Mouse (Mus musculus) intestine, embryonic 14.5 days (tissue): ENCODE data around the gene Glipr2. TPM values are rescaled to one million over a fixed set of nuclear protein-coding genes. Genes with fewer than 3 reads are reported as not detected.

Source experiments
- ATAC-seq: fragments of 200-750 bp; cut with Nextera tagmentation; replicated peaks from 2 replicates; pipeline ENCODE4 v1.8.0; 2017; ENCODE audit warnings: low read depth, moderate number of reproducible peaks, moderate TSS enrichment, moderate library complexity; ENCODE audit not compliant: low FRiP score, low TSS enrichment
- DNase-seq: peaks from one replicate; pipeline ENCODE4 v3.0.0-alpha.2; 2018; ENCODE audit warnings: low spot score
- H3K27ac ChIP-seq: fragments of 300-500 bp; sonication (generic); 2 replicates; pipeline ENCODE4 v1.5.1; 2014; ENCODE audit warnings: low read depth, mild to moderate bottlenecking, control low read depth
- H3K27me3 ChIP-seq: fragments of 300-500 bp; sonication (generic); replicated peaks from 2 replicates; pipeline ENCODE4 v1.6.1; 2014; ENCODE audit warnings: low read length, control low read depth; ENCODE audit not compliant: control insufficient read depth, insufficient read depth
- H3K36me3 ChIP-seq: fragments of 300-500 bp; sonication (generic); 2 replicates; pipeline ENCODE4 v1.6.1; 2014; ENCODE audit warnings: low read length, control low read depth; ENCODE audit not compliant: control insufficient read depth, insufficient read depth
- H3K4me1 ChIP-seq: fragments of 300-500 bp; sonication (generic); replicated peaks from 2 replicates; pipeline ENCODE4 v1.6.1; 2014; ENCODE audit warnings: low read length, control low read depth, mixed read lengths; ENCODE audit not compliant: control insufficient read depth, insufficient read depth
- H3K4me2 ChIP-seq: fragments of 300-500 bp; sonication (generic); 2 replicates; pipeline ENCODE4 v1.6.1; 2014; ENCODE audit warnings: low read length
- H3K4me3 ChIP-seq: fragments of 300-500 bp; sonication (generic); 2 replicates; pipeline ENCODE4 v1.5.1; 2014; ENCODE audit warnings: low read depth, low read length, control low read depth, mixed read lengths
- H3K9ac ChIP-seq: fragments of 300-500 bp; sonication (generic); 2 replicates; pipeline ENCODE4 v1.6.1; 2014; ENCODE audit warnings: mild to moderate bottlenecking, low read length
- H3K9me3 ChIP-seq: fragments of 300-500 bp; sonication (generic); 2 replicates; pipeline ENCODE4 v1.6.1; 2016; ENCODE audit warnings: low read length, control low read depth; ENCODE audit not compliant: control insufficient read depth
- whole genome bisulfite sequencing: fragments of 180-500 bp; shearing (Covaris S2); extraction: QIAGEN DNeasy Blood & Tissue Kit; methylation state at CpG from one replicate; pipeline ENCODE4 v1.1.7; 2014; 5-methylcytosine and 5-hydroxymethylcytosine counted together
- polyA plus RNA-seq: library from polyadenylated mRNA; unstranded; fragments of >200 nt; fragmentation: Nextera tagmentation; extraction: Ambion mirVana; gene quantifications from 2 replicates; pipeline ENCODE4 v1.2.1, GENCODE M21; 2014

Glipr2 gene
- polyA plus RNA-seq, 1 experiment from 2014 or later, result 102 TPM

DNA sequence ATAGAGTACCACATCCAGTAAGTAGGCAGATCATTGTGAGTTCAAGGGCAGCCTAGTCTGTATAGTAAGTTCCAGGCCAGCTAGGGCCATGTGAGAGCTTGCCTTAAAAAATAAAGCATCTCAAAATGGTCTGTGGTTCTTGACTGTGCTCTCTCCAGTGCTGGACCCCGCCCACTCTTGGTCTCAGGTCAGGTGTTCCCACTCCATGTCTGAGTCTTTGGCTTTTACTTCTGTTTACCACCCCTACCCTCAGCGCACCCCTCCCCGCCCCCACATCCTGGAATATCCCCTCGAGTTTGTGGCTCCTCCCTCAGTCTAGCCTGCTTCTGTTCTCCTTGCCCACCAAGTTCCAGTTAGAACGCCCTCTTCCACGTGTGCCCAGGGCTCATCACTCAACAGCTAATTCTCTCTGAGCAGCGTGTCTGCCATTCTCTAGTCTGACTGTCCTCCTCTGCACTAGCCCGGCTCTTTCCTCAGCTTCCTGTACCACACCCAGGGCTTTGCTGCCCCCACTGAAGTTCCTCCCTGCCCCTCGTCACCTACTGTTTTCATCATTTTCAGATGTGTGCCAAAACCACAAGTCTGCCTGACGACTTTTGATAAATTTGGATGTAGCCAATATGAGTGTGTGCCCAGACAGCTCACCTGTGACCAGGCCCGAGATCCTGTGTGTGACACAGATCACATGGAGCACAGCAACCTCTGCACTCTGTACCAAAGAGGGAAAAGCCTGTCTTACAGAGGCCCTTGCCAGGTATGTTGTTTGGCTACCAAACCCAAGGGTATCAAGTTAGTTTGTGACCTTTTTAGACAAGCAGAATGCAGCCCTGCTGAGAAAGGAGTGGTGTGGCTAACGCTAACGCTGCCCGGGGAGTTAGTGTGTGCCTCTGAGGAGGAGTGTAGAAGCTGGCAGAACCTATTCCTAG lies 20.2 kb upstream of the Glipr2 start:
- 80% methylated on average over 14 of the region's 14 CpGs for WGBS
- Histone ChIP-seq H3K4me1 (no peaks in the 10 kb centered on the region), H3K9me3 (no peaks in the 10 kb centered on the region), H3K27me3 (no peaks in the 10 kb centered on the region), H3K27ac (no peak overlapping the region), H3K4me2 (no peak overlapping the region), H3K9ac (no peak overlapping the region), H3K4me3 (no peak overlapping the region), H3K36me3 (peaks cover 44% of the 10 kb centered on the region)
- DNase-seq, result no peak
- ATAC-seq, result 0 out of 2 replicates have a peak, but pooled peaks have one; percentile 8

DNA sequence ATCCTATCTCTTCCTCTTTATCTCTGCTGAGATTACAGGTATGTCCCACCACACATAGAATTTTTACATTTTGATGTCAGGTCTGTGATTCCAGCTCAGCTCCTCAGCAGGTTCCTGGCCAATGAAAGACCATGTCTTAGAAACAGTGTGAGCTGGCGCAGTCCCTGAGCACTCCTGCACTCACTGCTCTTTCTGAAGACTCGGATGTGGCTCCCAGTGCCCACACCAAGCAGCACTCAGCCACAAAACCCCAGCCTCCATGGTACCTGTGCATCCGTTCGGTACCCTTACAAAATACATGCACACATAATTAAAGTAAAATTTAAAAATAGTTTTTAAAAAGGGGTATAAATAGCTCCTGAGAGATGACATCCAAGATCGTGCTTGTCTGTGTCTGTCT lies 15.9 kb upstream of the Glipr2 start:
- ATAC-seq (no peak), DNase-seq (no peak)
- Histone ChIP-seq H3K4me2 (no peak overlapping the region), H3K4me3 (no peak overlapping the region), H3K36me3 (peaks cover 49% of the 10 kb centered on the region), H3K4me1 (no peaks in the 10 kb centered on the region), H3K27me3 (no peaks in the 10 kb centered on the region), H3K27ac (no peak overlapping the region), H3K9me3 (no peaks in the 10 kb centered on the region), H3K9ac (no peak overlapping the region)
- WGBS, result 87% methylated on average over 5 of the region's 5 CpGs

DNA sequence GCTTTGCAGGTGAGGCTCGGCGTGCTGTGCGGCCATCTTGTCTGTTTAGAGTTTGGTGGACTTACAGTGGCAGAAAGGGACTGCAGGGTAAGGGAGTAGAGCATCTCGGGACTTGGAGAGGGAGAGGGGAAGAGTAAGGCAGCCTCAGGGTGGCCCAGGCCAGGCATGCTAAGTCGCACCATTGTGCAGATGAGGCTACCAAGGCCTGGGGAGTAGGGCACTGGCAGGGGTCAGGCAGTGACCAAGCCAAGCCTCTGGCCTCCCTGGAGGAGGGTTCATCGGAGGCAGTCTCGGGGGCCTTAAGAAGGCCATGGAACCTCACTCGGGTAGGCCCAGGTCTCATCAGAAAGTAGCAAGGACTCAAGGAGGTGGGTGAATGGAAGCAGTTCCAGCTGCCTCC lies 14.8 kb upstream of the Glipr2 start:
- Histone ChIP-seq H3K27ac (no peak overlapping the region), H3K36me3 (peaks cover 49% of the 10 kb centered on the region), H3K27me3 (no peaks in the 10 kb centered on the region), H3K4me3 (no peak overlapping the region), H3K4me1 (no peaks in the 10 kb centered on the region), H3K9ac (no peak overlapping the region), H3K9me3 (no peaks in the 10 kb centered on the region), H3K4me2 (no peak overlapping the region)
- ATAC-seq, result no peak
- 87% methylated on average over 8 of the region's 8 CpGs for WGBS
- no peak for DNase-seq

DNA sequence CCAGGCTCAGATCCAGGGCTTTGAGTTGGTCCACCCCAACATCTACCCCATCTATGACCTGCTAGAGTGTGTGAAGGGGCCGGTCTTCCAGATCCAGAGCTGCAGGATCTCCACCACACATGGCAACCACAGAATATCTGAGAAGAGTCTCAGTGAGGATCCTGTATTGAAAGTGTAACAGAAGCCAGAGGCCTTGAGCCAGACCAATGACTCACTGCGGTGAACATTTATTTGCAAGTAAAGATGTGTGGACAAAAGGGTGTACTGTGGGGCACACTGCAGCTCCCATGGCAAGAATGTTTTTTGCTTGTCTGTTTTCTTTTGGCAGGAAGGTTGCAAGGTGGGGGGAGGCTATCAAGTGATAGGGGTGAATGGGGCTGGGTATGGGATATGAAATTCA lies 9.6 kb upstream of the Glipr2 start:
- Histone ChIP-seq H3K4me3 (no peak overlapping the region), H3K4me1 (no peaks in the 10 kb centered on the region), H3K27ac (no peak overlapping the region), H3K9me3 (no peaks in the 10 kb centered on the region), H3K4me2 (no peak overlapping the region), H3K27me3 (no peaks in the 10 kb centered on the region), H3K36me3 (peaks cover 13% of the 10 kb centered on the region), H3K9ac (no peak overlapping the region)
- WGBS, result 99% methylated on average over 2 of the region's 2 CpGs
- no peak for ATAC-seq
- no peak for DNase-seq

DNA sequence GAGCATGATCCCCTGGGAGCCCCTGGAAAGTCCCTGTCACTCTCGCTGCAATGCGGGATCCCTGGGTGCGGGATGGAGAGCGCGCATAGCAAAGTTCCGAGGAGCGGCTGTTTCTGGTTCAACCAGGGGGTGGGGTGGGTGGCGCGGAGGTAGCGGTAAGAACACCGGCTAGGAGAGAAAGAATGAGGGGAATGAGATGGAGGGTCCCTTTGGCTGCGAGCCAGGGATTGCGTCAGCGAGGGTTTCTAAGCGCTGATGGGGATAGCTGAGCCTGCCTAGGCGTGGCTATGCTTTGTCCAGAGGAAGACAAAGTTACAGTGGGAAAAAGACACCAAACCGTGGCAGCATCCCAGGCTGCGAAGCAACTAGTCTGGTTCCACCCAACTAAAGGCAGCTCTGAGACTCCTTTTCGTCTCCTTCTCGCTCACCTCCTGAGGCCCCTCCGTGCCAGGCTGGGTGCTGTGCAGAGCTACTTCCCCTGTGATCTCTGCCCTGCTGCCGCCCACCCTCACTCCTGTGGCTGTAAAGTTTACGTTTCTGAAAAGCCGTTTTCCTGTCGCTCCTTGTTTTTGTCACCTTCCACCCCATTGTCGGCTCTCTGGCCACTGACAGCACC lies 753 bp downstream of the Glipr2 start:
- peak; percentile 79 for ATAC-seq
- H3K36me3 ChIP-seq, result no peaks in the 10 kb centered on the region
- under 1% methylated on average over 26 of the region's 26 CpGs for WGBS
- H3K4me1 ChIP-seq, result peaks cover 16% of the 10 kb centered on the region
- peak overlapping the region; percentile 75 for H3K4me3 ChIP-seq
- H3K9me3 ChIP-seq, result no peaks in the 10 kb centered on the region
- no peaks in the 10 kb centered on the region; the same call in 1 of the 2 replicates for H3K27me3 ChIP-seq
- H3K27ac ChIP-seq, result peak overlapping the region; percentile 94
- H3K4me2 ChIP-seq, result peak overlapping the region; percentile 84
- DNase-seq, result peak; percentile 90
- H3K9ac ChIP-seq, result peak overlapping the region; percentile 65

DNA sequence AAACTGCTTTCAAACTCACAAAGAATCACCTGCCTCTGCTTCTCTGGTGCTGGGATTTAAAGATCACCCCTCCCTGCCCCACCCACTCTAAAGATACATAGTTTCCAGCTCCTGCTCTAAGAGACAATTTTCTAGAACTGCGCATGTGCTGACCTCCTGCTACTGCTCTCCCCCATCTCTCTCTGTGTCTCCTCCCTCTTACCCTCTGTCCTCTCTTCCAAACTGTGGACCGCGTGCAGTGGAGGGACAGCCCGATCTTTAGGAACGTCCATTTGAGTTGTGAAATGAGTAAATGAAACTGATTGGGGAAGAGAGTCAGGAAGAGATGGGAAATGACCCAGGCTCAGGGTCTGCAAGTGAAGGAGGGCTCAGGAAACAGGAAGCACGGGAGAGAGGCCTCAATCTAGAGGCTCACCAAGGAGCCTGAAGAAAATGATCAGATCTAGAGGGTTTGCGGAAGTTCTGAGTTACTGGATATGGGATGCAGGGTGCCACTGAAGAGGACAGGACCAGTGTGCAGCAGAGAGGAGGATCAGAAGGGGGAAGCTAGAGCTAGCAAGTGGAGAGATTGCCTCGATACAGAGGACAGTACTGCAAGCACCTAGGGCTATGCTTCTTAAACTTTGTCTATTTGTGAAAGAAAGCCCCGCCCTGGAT lies 2.5 kb downstream of the Glipr2 start:
- peak overlapping the region; percentile 84 for H3K4me2 ChIP-seq
- no peaks in the 10 kb centered on the region for H3K36me3 ChIP-seq
- H3K4me3 ChIP-seq, result no peak overlapping the region
- 0 out of 2 replicates have a peak overlapping the region, but pooled peaks have one; percentile 24 for H3K27ac ChIP-seq
- no peak for DNase-seq
- H3K9me3 ChIP-seq, result no peaks in the 10 kb centered on the region
- peaks cover 19% of the 10 kb centered on the region for H3K4me1 ChIP-seq
- ATAC-seq, result no peak
- WGBS, result 61% methylated on average over 9 of the region's 9 CpGs
- H3K27me3 ChIP-seq, result no peaks in the 10 kb centered on the region; the same call in 1 of the 2 replicates
- H3K9ac ChIP-seq, result peak overlapping the region; percentile 17; the same call in 1 of the 2 replicates

DNA sequence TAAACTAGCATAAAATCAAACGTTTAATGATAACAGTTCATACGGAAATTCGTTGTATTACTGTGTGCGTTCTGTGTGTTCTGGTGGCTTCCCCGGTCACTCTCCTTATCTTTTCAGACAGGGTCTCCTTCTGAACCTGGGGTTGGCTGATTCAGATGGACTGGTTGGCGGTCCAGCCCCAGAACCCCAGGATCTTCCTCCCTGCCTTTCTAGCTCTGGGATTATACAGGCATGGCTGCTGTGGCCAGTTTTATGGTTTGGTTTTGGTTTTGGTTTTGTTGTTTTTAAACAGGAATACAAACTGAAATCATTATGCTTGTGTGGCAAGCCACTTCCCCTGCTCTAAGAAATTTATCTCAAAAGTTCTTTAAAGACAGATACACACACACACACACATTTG lies 3.0 kb downstream of the Glipr2 start:
- Histone ChIP-seq H3K9ac (no peak overlapping the region), H3K27ac (0 out of 2 replicates have a peak overlapping the region, but pooled peaks have one; percentile 24), H3K9me3 (no peaks in the 10 kb centered on the region), H3K36me3 (no peaks in the 10 kb centered on the region), H3K27me3 (no peaks in the 10 kb centered on the region; the same call in 1 of the 2 replicates), H3K4me3 (no peak overlapping the region), H3K4me1 (peaks cover 24% of the 10 kb centered on the region), H3K4me2 (peak overlapping the region; percentile 84)
- 80% methylated on average over 6 of the region's 6 CpGs for WGBS
- no peak for DNase-seq
- ATAC-seq, result no peak

DNA sequence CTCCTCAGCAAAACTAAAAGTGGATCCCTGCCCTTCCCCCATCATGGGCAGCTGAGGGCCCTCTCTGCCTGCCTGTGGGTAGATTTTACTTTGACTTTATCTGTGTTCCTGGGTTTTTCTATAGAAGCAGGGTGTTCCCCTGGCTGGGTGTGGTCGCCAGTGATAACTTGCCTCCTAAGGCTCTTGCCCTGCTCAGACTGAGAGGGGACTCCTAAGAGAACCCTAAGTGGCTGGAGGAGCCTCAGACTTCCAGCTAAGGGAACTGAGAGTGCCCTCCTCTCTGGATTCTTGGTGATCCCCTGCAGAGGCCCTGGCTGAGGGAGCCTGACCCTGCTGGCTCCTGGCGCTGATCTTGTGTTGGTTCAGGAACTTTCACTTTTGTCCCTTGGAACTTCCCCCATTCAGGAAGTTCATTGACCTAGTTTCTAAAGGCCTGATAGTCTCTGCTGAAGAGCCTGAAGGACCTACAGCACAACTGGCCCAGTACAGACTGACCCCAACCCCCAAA lies 7.2 kb downstream of the Glipr2 start:
- Histone ChIP-seq H3K9me3 (no peaks in the 10 kb centered on the region), H3K4me1 (peaks cover 25% of the 10 kb centered on the region), H3K36me3 (no peaks in the 10 kb centered on the region), H3K4me2 (no peak overlapping the region), H3K9ac (no peak overlapping the region), H3K27ac (no peak overlapping the region), H3K27me3 (no peaks in the 10 kb centered on the region), H3K4me3 (no peak overlapping the region)
- ATAC-seq, result no peak
- 49% methylated on average over 2 of the region's 2 CpGs for WGBS
- no peak for DNase-seq
